Mouse (Mus musculus): ENCODE measurements around the gene Spocd1. TPM values are rescaled to one million over a fixed set of nuclear protein-coding genes. Genes with fewer than 3 reads are reported as not detected.

Gene Spocd1
- polyA plus RNA-seq, 1 experiment from 2014 or later: 0.15 TPM

DNA sequence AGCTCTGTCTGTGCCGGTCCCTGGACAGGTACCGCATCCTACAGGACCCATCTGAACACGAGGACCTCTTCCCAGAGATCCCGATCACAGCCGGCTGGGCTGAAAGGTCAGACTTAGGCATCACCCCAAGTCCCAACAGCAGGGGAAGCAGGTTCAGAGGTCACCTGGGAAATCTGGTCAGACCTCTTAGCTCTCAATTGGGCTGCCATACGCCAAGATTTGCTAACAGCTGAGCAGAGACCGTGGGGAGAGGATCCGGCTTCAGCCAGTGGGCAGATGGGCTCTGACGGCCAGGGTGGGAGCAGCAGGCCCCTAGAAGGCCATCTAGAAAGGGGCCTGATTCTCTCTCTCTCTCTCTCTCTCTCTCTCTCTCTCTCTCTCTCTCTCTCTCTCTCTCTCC, 45.2 kb downstream of the Spocd1 start:
- Histone ChIP-seq H3K4me1 (replicated peaks; ENCODE audit: control insufficient read depth, insufficient read depth, low read length) (no peaks in the 10 kb centered on the region), H3K4me3 (ENCODE audit: low read depth, low read length) (no peak overlapping the region), H3K9me3 (ENCODE audit: control insufficient read depth, low read length) (no peaks in the 10 kb centered on the region), H3K9ac (ENCODE audit: low read length) (no peak overlapping the region), H3K27me3 (replicated peaks; ENCODE audit: control insufficient read depth, insufficient read depth, low read length) (no peaks in the 10 kb centered on the region; the same call in 1 of the 2 replicates), H3K4me2 (ENCODE audit: low read length) (no peak overlapping the region), H3K27ac (ENCODE audit: low read depth) (no peak overlapping the region), H3K36me3 (ENCODE audit: control insufficient read depth, insufficient read depth, low read length) (no peaks in the 10 kb centered on the region)
- ATAC-seq (replicated peaks; ENCODE audit: low FRiP score, low TSS enrichment, low read depth) (no peak), DNase-seq (ENCODE audit: low spot score) (no peak)
- WGBS: 56% methylated on average over 9 of the region's 9 CpGs

- no peak for DNase-seq (ENCODE audit: low spot score)
- Histone ChIP-seq H3K4me2 (ENCODE audit: low read length) (no peak overlapping the region), H3K36me3 (ENCODE audit: control insufficient read depth, insufficient read depth, low read length) (no peaks in the 10 kb centered on the region)
These were observed 48.2 kb downstream of the Spocd1 start for GRCm38 (mm10) chr4:129977256-129977655.

GRCm38 (mm10) chr4:129978227-129978626, 49.2 kb downstream of the Spocd1 start:
- H3K4me3 ChIP-seq (ENCODE audit: low read depth, low read length): no peak overlapping the region
- ATAC-seq (replicated peaks; ENCODE audit: low FRiP score, low TSS enrichment, low read depth): no peak
- no peak overlapping the region for H3K9ac ChIP-seq (ENCODE audit: low read length)
- no peaks in the 10 kb centered on the region for H3K4me1 ChIP-seq (replicated peaks; ENCODE audit: control insufficient read depth, insufficient read depth, low read length)
- no peaks in the 10 kb centered on the region for H3K36me3 ChIP-seq (ENCODE audit: control insufficient read depth, insufficient read depth, low read length)
- H3K9me3 ChIP-seq (ENCODE audit: control insufficient read depth, low read length): no peaks in the 10 kb centered on the region
- no peak overlapping the region for H3K4me2 ChIP-seq (ENCODE audit: low read length)
- no peak overlapping the region for H3K27ac ChIP-seq (ENCODE audit: low read depth)
- WGBS: 76% methylated on average over 4 of the region's 4 CpGs
- H3K27me3 ChIP-seq (replicated peaks; ENCODE audit: control insufficient read depth, insufficient read depth, low read length): peaks cover 11% of the 10 kb centered on the region
- no peak for DNase-seq (ENCODE audit: low spot score)

More at GRCm38 (mm10) chr4:129977256-129977655, 48.2 kb downstream of the Spocd1 start:
- 44% methylated on average over 4 of the region's 4 CpGs for WGBS
- peaks cover 9% of the 10 kb centered on the region for H3K27me3 ChIP-seq (replicated peaks; ENCODE audit: control insufficient read depth, insufficient read depth, low read length)
- no peak overlapping the region for H3K27ac ChIP-seq (ENCODE audit: low read depth)
- H3K9me3 ChIP-seq (ENCODE audit: control insufficient read depth, low read length): no peaks in the 10 kb centered on the region
- no peak overlapping the region for H3K9ac ChIP-seq (ENCODE audit: low read length)
- no peak for ATAC-seq (replicated peaks; ENCODE audit: low FRiP score, low TSS enrichment, low read depth)
- H3K4me3 ChIP-seq (ENCODE audit: low read depth, low read length): no peak overlapping the region
- H3K4me1 ChIP-seq (replicated peaks; ENCODE audit: control insufficient read depth, insufficient read depth, low read length): no peaks in the 10 kb centered on the region

- no peak for DNase-seq (ENCODE audit: low spot score)
- WGBS: 77% methylated on average over 4 of the region's 4 CpGs
- Histone ChIP-seq H3K4me2 (ENCODE audit: low read length) (no peak overlapping the region), H3K27me3 (replicated peaks; ENCODE audit: control insufficient read depth, insufficient read depth, low read length) (peaks cover 18% of the 10 kb centered on the region), H3K9ac (ENCODE audit: low read length) (no peak overlapping the region), H3K4me1 (replicated peaks; ENCODE audit: control insufficient read depth, insufficient read depth, low read length) (peaks cover 3% of the 10 kb centered on the region; the same call in 1 of the 2 replicates), H3K4me3 (ENCODE audit: low read depth, low read length) (no peak overlapping the region), H3K27ac (ENCODE audit: low read depth) (no peak overlapping the region), H3K9me3 (ENCODE audit: control insufficient read depth, low read length) (no peaks in the 10 kb centered on the region), H3K36me3 (ENCODE audit: control insufficient read depth, insufficient read depth, low read length) (no peaks in the 10 kb centered on the region)
- ATAC-seq (replicated peaks; ENCODE audit: low FRiP score, low TSS enrichment, low read depth): no peak
These were observed 49.9 kb downstream of the Spocd1 start for GRCm38 (mm10) chr4:129978930-129979329.

GRCm38 (mm10) chr4:129981657-129982056, 52.6 kb downstream of the Spocd1 start:
- no peak for DNase-seq (ENCODE audit: low spot score)
- no peak overlapping the region for H3K27ac ChIP-seq (ENCODE audit: low read depth)

DNA sequence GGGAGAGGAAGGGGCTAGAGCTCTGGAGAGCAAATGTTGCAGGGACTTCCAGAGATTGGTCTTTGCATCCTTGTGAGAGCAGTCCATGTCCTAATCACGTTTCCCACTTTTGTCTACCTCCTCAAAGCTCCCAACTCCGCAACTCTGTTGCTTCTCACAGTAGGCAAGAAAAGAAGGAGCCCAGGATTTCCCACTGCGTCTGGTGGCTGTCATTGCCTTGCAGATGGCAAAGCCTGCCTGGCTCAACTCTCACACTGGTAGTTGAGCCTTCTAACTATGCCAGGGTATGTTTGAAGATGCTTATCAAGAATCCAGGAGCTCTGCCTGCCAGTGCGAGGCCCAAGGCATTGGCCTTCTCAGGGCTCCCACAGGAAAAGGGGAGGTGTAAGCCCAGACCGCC, 54.0 kb downstream of the Spocd1 start:
- ATAC-seq (replicated peaks; ENCODE audit: low FRiP score, low TSS enrichment, low read depth) (no peak), DNase-seq (ENCODE audit: low spot score) (no peak)
- Histone ChIP-seq H3K4me2 (ENCODE audit: low read length) (no peak overlapping the region), H3K36me3 (ENCODE audit: control insufficient read depth, insufficient read depth, low read length) (no peaks in the 10 kb centered on the region), H3K9ac (ENCODE audit: low read length) (no peak overlapping the region), H3K4me1 (replicated peaks; ENCODE audit: control insufficient read depth, insufficient read depth, low read length) (peaks cover 21% of the 10 kb centered on the region), H3K9me3 (ENCODE audit: control insufficient read depth, low read length) (no peaks in the 10 kb centered on the region), H3K27me3 (replicated peaks; ENCODE audit: control insufficient read depth, insufficient read depth, low read length) (peaks cover 47% of the 10 kb centered on the region), H3K27ac (ENCODE audit: low read depth) (no peak overlapping the region), H3K4me3 (ENCODE audit: low read depth, low read length) (no peak overlapping the region)
- WGBS: 22% methylated on average over 5 of the region's 5 CpGs

More at GRCm38 (mm10) chr4:129981657-129982056, 52.6 kb downstream of the Spocd1 start:
- no peaks in the 10 kb centered on the region for H3K36me3 ChIP-seq (ENCODE audit: control insufficient read depth, insufficient read depth, low read length)
- H3K9ac ChIP-seq (ENCODE audit: low read length): no peak overlapping the region
- H3K4me3 ChIP-seq (ENCODE audit: low read depth, low read length): no peak overlapping the region
- WGBS: 68% methylated on average over 11 of the region's 11 CpGs
- ATAC-seq (replicated peaks; ENCODE audit: low FRiP score, low TSS enrichment, low read depth): no peak
- H3K27me3 ChIP-seq (replicated peaks; ENCODE audit: control insufficient read depth, insufficient read depth, low read length): peaks cover 38% of the 10 kb centered on the region
- no peak overlapping the region for H3K4me2 ChIP-seq (ENCODE audit: low read length)
- peaks cover 17% of the 10 kb centered on the region for H3K4me1 ChIP-seq (replicated peaks; ENCODE audit: control insufficient read depth, insufficient read depth, low read length)
- H3K9me3 ChIP-seq (ENCODE audit: control insufficient read depth, low read length): no peaks in the 10 kb centered on the region

DNA sequence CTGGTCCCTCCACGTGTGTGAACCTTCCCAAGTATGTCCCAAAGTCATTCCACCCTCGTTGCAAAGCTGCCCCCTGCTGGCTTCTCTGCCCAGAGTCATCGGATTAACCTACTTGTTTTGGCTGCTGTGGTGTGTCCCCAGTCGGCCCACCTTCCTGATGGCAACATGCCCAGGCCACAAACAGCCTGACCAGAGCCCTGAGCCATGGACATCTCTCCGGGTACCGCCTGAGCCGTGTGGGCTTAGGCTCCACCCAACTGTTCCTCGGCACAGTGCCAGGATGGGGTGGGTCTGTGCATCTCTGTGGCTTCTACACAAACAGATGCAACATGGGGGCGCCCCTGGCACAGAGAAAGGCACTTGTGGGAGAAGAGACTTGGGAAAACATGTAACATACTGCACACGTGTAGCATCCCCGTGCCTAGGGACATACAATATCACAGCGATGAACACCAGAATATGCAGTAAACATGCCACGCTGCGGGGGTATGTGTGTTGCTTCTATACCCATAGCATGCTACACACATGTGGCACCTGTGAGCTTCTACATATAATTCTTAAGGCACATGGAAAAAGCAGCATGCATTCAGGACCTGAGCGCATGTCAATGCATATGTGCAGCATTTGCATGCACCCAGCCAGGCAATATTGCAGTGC, 54.8 kb downstream of the Spocd1 start:
- 3% methylated on average over 15 of the region's 15 CpGs for WGBS
- H3K27ac ChIP-seq (ENCODE audit: low read depth): no peak overlapping the region
- peaks cover 56% of the 10 kb centered on the region for H3K27me3 ChIP-seq (replicated peaks; ENCODE audit: control insufficient read depth, insufficient read depth, low read length)
- peak; percentile 83 for DNase-seq (ENCODE audit: low spot score)
- H3K9me3 ChIP-seq (ENCODE audit: control insufficient read depth, low read length): no peaks in the 10 kb centered on the region
- H3K4me3 ChIP-seq (ENCODE audit: low read depth, low read length): peak overlapping the region; percentile 60
- no peak overlapping the region for H3K9ac ChIP-seq (ENCODE audit: low read length)
- H3K4me2 ChIP-seq (ENCODE audit: low read length): peak overlapping the region; percentile 91
- peaks cover 21% of the 10 kb centered on the region for H3K4me1 ChIP-seq (replicated peaks; ENCODE audit: control insufficient read depth, insufficient read depth, low read length)
- ATAC-seq (replicated peaks; ENCODE audit: low FRiP score, low TSS enrichment, low read depth): no peak
- no peaks in the 10 kb centered on the region for H3K36me3 ChIP-seq (ENCODE audit: control insufficient read depth, insufficient read depth, low read length)

- 1% methylated on average over 15 of the region's 77 CpGs for WGBS
- Histone ChIP-seq H3K9me3 (ENCODE audit: control insufficient read depth, low read length) (no peaks in the 10 kb centered on the region), H3K27ac (ENCODE audit: low read depth) (no peak within 1 kb of the TSS), H3K4me2 (ENCODE audit: low read length) (peak within 1 kb of the TSS; percentile 91), H3K4me3 (ENCODE audit: low read depth, low read length) (peak within 1 kb of the TSS; percentile 60), H3K4me1 (replicated peaks; ENCODE audit: control insufficient read depth, insufficient read depth, low read length) (peaks cover 21% of the 10 kb centered on the region), H3K27me3 (replicated peaks; ENCODE audit: control insufficient read depth, insufficient read depth, low read length) (peaks cover 59% of the 10 kb centered on the region), H3K9ac (ENCODE audit: low read length) (peak within 1 kb of the TSS; percentile 60), H3K36me3 (ENCODE audit: control insufficient read depth, insufficient read depth, low read length) (no peaks in the 10 kb centered on the region)
- DNase-seq (ENCODE audit: low spot score) (peak; percentile 72), ATAC-seq (replicated peaks; ENCODE audit: low FRiP score, low TSS enrichment, low read depth) (peak; percentile 32; the same call in 1 of the 2 replicates)
These were observed 55.5 kb downstream of the Spocd1 start, which contains the start of gene Adgrb2 for GRCm38 (mm10) chr4:129984421-129985061. Gene Adgrb2 (plus strand): TSS chr4:129984870.

All from intestine, embryonic 14.5 days (tissue).